Mouse (Mus musculus) Patski (cell line): Measurements from ENCODE around the gene Zbtb38. TPM values are rescaled to one million over a fixed set of nuclear protein-coding genes. Genes with fewer than 3 reads are reported as not detected.
"Not testable (repeated sequence)": the region's sequence is repeated elsewhere in the genome, so short reads cannot be mapped to it uniquely, and the experiment has no call there.

Experiments used
- ATAC-seq: fragments of 100-300 bp; one replicate; pipeline ENCODE4 v1.8.0; 2021
- CTCF ChIA-PET: fragments of 350-600 bp; sonication (Branson Sonifier 250); formaldehyde crosslinking; loops from one replicate; lab custom pipeline; 2022; ENCODE audit warnings: inconsistent platforms; lab: Charles Lee
- POLR2A ChIA-PET: fragments of 350-600 bp; sonication (Branson Sonifier 250); formaldehyde crosslinking; loops from one replicate; lab custom pipeline; 2022; ENCODE audit warnings: antibody characterized with exemption, inconsistent platforms; lab: Charles Lee
- DNase-seq: peaks from one replicate; pipeline ENCODE4 v3.0.0-alpha.2; 2011; ENCODE audit warnings: low read depth, low spot score
- H3K27me3 ChIP-seq: fragments of 371-371 bp; one replicate; pipeline ENCODE4 v1.5.1; 2021
- CTCF ChIP-seq: fragments of 100-300 bp; IDR thresholded peaks from one replicate; pipeline ENCODE4 v1.5.1; 2021
- in situ Hi-C: fragments of 300-500 bp; cut with MboI; formaldehyde crosslinking; loops from 3 replicates; pipeline ENCODE4 v1.11.1; 2018; ENCODE audit warnings: low pct_unique_long_range_greater_than_20kb, mixed read lengths
- polyA plus RNA-seq: library from polyadenylated mRNA; unstranded; gene quantifications from one replicate; pipeline ENCODE4 v1.2.3, GENCODE M21; 2021

The Zbtb38 gene
- polyA plus RNA-seq, 1 experiment from 2014 or later = 59.2 TPM

- POLR2A ChIA-PET = no interaction called here
Measured at GRCm38 (mm10) chr9:96649362-96649761, 103.3 kb downstream of the Zbtb38 start.

GRCm38 (mm10) chr9:96646668-96647295, 105.8 kb downstream of the Zbtb38 start:
- CTCF ChIA-PET = no interaction called here
- H3K27me3 ChIP-seq = no peaks in the 10 kb centered on the region
- no peak for TF ChIP-seq CTCF
- POLR2A ChIA-PET = no interaction called here
- DNase-seq = no peak
- no peak for ATAC-seq
- in situ Hi-C loops = no loop called here

More at GRCm38 (mm10) chr9:96649362-96649761, 103.3 kb downstream of the Zbtb38 start:
- no peak for TF ChIP-seq CTCF
- CTCF ChIA-PET = interaction anchor here (1.1 kb wide), 2 partner anchors 131 to 188 kb away, joined by 3 read pairs; no protein-coding TSS in a partner anchor
- ATAC-seq (no peak), DNase-seq (no peak)
- no peaks in the 10 kb centered on the region for H3K27me3 ChIP-seq
- in situ Hi-C loops = no loop called here

- no peaks in the 10 kb centered on the region for H3K27me3 ChIP-seq
- in situ Hi-C loops = no loop called here
- DNase-seq (no peak), ATAC-seq (no peak)
- POLR2A ChIA-PET = no interaction called here
- no peak for TF ChIP-seq CTCF
- CTCF ChIA-PET = interaction anchor here (1.4 kb wide), 2 partner anchors 9 to 22 kb away, joined by 3 to 5 read pairs; no protein-coding TSS in a partner anchor
Measured at GRCm38 (mm10) chr9:96644840-96645239, 107.8 kb downstream of the Zbtb38 start.

GRCm38 (mm10) chr9:96644002-96644401, 108.6 kb downstream of the Zbtb38 start:
- in situ Hi-C loops, POLR2A ChIA-PET, DNase-seq, ATAC-seq, H3K27me3 ChIP-seq: not testable (repeated sequence)
- CTCF ChIA-PET = interaction anchor here (1.4 kb wide), 2 partner anchors 9 to 21 kb away, joined by 3 to 5 read pairs; no protein-coding TSS in a partner anchor

GRCm38 (mm10) chr9:96639451-96639850, 113.2 kb downstream of the Zbtb38 start:
- ATAC-seq (no peak), DNase-seq (no peak)
- TF ChIP-seq CTCF = no peak
- CTCF ChIA-PET = no interaction called here
- H3K27me3 ChIP-seq = no peaks in the 10 kb centered on the region
- in situ Hi-C loops = no loop called here
- POLR2A ChIA-PET = no interaction called here

GRCm38 (mm10) chr9:96638508-96638907, 114.1 kb downstream of the Zbtb38 start:
- no peak for TF ChIP-seq CTCF
- ChIA-PET CTCF (interaction anchor here (1.4 to 2.2 kb wide), 2 partner anchors 14 to 247 kb away, joined by 4 to 10 read pairs; no protein-coding TSS in a partner anchor), POLR2A (no interaction called here)
- no peaks in the 10 kb centered on the region for H3K27me3 ChIP-seq
- in situ Hi-C loops = no loop called here
- DNase-seq (no peak), ATAC-seq (no peak)

GRCm38 (mm10) chr9:96637157-96637548, 115.5 kb downstream of the Zbtb38 start:
- ATAC-seq = no peak
- ChIA-PET CTCF (interaction anchor here (1.4 to 2.2 kb wide), 3 partner anchors 16 to 249 kb away, joined by 4 to 10 read pairs (median 4); no protein-coding TSS in a partner anchor), POLR2A (no interaction called here)
- no peak for DNase-seq
- no peak for TF ChIP-seq CTCF
- H3K27me3 ChIP-seq = no peaks in the 10 kb centered on the region
- in situ Hi-C loops = no loop called here

- ChIA-PET CTCF (interaction anchor here (1.1 to 2.2 kb wide), 3 partner anchors 16 to 33 kb away, joined by 4 to 10 read pairs (median 4); no protein-coding TSS in a partner anchor), POLR2A (no interaction called here)
- H3K27me3 ChIP-seq = no peaks in the 10 kb centered on the region
- no peak for TF ChIP-seq CTCF
- ATAC-seq = no peak
- DNase-seq = no peak
- in situ Hi-C loops = no loop called here
Measured at GRCm38 (mm10) chr9:96636423-96637156, 116.0 kb downstream of the Zbtb38 start.

- ATAC-seq = no peak
- no peak for TF ChIP-seq CTCF
- no peaks in the 10 kb centered on the region for H3K27me3 ChIP-seq
- no peak for DNase-seq
- ChIA-PET CTCF (interaction anchor here (1.1 to 1.4 kb wide), 2 partner anchors 9 to 33 kb away, joined by 4 to 5 read pairs; no protein-coding TSS in a partner anchor), POLR2A (interaction anchor here (0.6 kb wide), 1 partner anchor 17 kb away, joined by 3 read pairs; no protein-coding TSS in a partner anchor)
- in situ Hi-C loops = no loop called here
Measured at GRCm38 (mm10) chr9:96635899-96636298, 116.7 kb downstream of the Zbtb38 start.

GRCm38 (mm10) chr9:96635176-96635575, 117.5 kb downstream of the Zbtb38 start:
- POLR2A ChIA-PET = no interaction called here
- in situ Hi-C loops = no loop called here
- CTCF ChIA-PET = interaction anchor here (1.1 to 1.4 kb wide), 2 partner anchors 10 to 34 kb away, joined by 4 to 5 read pairs; no protein-coding TSS in a partner anchor
- no peak for TF ChIP-seq CTCF
- ATAC-seq (no peak), DNase-seq (no peak)
- H3K27me3 ChIP-seq = no peaks in the 10 kb centered on the region
